Mouse (Mus musculus): ENCODE measurements around the gene Necap2. TPM values are rescaled to one million over a fixed set of nuclear protein-coding genes. Genes with fewer than 3 reads are reported as not detected.

Necap2 gene
- 102 and 110 TPM in 2 replicates for polyA plus RNA-seq (2015; fragmentation: Nextera tagmentation; extraction: Ambion mirVana)

GRCm38 (mm10) chr4:141077681-141078509 lies at the start of gene Necap2:
Gene Necap2, minus strand, starts transcription at chr4:141078357.
- TF ChIP-seq EP300 (IDR thresholded peaks at IDR 0.05) (peak; percentile 35; the same call in 1 of the 2 replicates), CTCF (IDR thresholded peaks at IDR 0.05) (peak; percentile 79)

GRCm38 (mm10) chr4:141123065-141123464 lies 44.9 kb upstream of the Necap2 start:
- Histone ChIP-seq H3K27ac (ENCODE audit: low read length) (no peak overlapping the region), H3K27me3 (replicated peaks; ENCODE audit: insufficient read depth, low read length) (no peaks in the 10 kb centered on the region), H3K9ac (replicated peaks; ENCODE audit: low read depth) (no peak overlapping the region), H3K4me2 (replicated peaks; ENCODE audit: low read depth, low read length) (no peak overlapping the region), H3K36me3 (ENCODE audit: insufficient read depth, low read length) (no peaks in the 10 kb centered on the region), H3K4me1 (ENCODE audit: insufficient read depth, low read depth, low read length) (no peaks in the 10 kb centered on the region), H3K4me3 (ENCODE audit: low read depth, low read length) (no peak overlapping the region), H3K9me3 (ENCODE audit: low read length) (no peaks in the 10 kb centered on the region)
- 0 out of 2 replicates have a peak, but pooled peaks have one; percentile 5 for ATAC-seq
- TF ChIP-seq CTCF (IDR thresholded peaks at IDR 0.05) = no peak
- no peak for TF ChIP-seq EP300 (IDR thresholded peaks at IDR 0.05)
- WGBS = 9% methylated on average over 1 of the region's 1 CpGs
- DNase-seq (ENCODE audit: low spot score) = peak; percentile 40

More at GRCm38 (mm10) chr4:141077681-141078509, at the start of gene Necap2:
- Histone ChIP-seq H3K4me3 (ENCODE audit: low read depth, low read length) (peak within 1 kb of the TSS; percentile 89), H3K27ac (ENCODE audit: low read length) (peak within 1 kb of the TSS; percentile 77), H3K4me2 (replicated peaks; ENCODE audit: low read depth, low read length) (peak within 1 kb of the TSS; percentile 94), H3K9me3 (ENCODE audit: low read length) (no peaks in the 10 kb centered on the region), H3K4me1 (ENCODE audit: insufficient read depth, low read depth, low read length) (peaks cover 8% of the 10 kb centered on the region; the same call in 1 of the 2 replicates), H3K27me3 (replicated peaks; ENCODE audit: insufficient read depth, low read length) (no peaks in the 10 kb centered on the region), H3K9ac (replicated peaks; ENCODE audit: low read depth) (peak within 1 kb of the TSS; percentile 75), H3K36me3 (ENCODE audit: insufficient read depth, low read length) (no peaks in the 10 kb centered on the region)
- peak; percentile 96 for ATAC-seq
- WGBS = 2% methylated on average over 65 of the region's 67 CpGs
- DNase-seq (ENCODE audit: low spot score) = peak; percentile 97

GRCm38 (mm10) chr4:141122663-141123062 lies 44.5 kb upstream of the Necap2 start:
- no peak for ATAC-seq
- no peaks in the 10 kb centered on the region for H3K9me3 ChIP-seq (ENCODE audit: low read length)

GRCm38 (mm10) chr4:141120700-141121099 lies 42.5 kb upstream of the Necap2 start:
- peak; percentile 53; the same call in 1 of the 2 replicates for ATAC-seq
- TF ChIP-seq EP300 (IDR thresholded peaks at IDR 0.05) (no peak), CTCF (IDR thresholded peaks at IDR 0.05) (peak; percentile 86)
- peaks cover 10% of the 10 kb centered on the region; the same call in 1 of the 2 replicates for H3K36me3 ChIP-seq (ENCODE audit: insufficient read depth, low read length)
- H3K4me3 ChIP-seq (ENCODE audit: low read depth, low read length) = no peak overlapping the region
- H3K27ac ChIP-seq (ENCODE audit: low read length) = no peak overlapping the region
- no peak overlapping the region for H3K4me2 ChIP-seq (replicated peaks; ENCODE audit: low read depth, low read length)
- no peak overlapping the region for H3K9ac ChIP-seq (replicated peaks; ENCODE audit: low read depth)
- 23% methylated on average over 11 of the region's 11 CpGs for WGBS
- no peaks in the 10 kb centered on the region for H3K9me3 ChIP-seq (ENCODE audit: low read length)
- H3K4me1 ChIP-seq (ENCODE audit: insufficient read depth, low read depth, low read length) = no peaks in the 10 kb centered on the region
- peak; percentile 68 for DNase-seq (ENCODE audit: low spot score)
- H3K27me3 ChIP-seq (replicated peaks; ENCODE audit: insufficient read depth, low read length) = no peaks in the 10 kb centered on the region

More at GRCm38 (mm10) chr4:141122663-141123062, 44.5 kb upstream of the Necap2 start:
- Histone ChIP-seq H3K36me3 (ENCODE audit: insufficient read depth, low read length) (no peaks in the 10 kb centered on the region), H3K27ac (ENCODE audit: low read length) (no peak overlapping the region), H3K9ac (replicated peaks; ENCODE audit: low read depth) (no peak overlapping the region), H3K4me3 (ENCODE audit: low read depth, low read length) (no peak overlapping the region), H3K27me3 (replicated peaks; ENCODE audit: insufficient read depth, low read length) (no peaks in the 10 kb centered on the region), H3K4me1 (ENCODE audit: insufficient read depth, low read depth, low read length) (no peaks in the 10 kb centered on the region), H3K4me2 (replicated peaks; ENCODE audit: low read depth, low read length) (no peak overlapping the region)
- 65% methylated on average over 7 of the region's 7 CpGs for WGBS
- no peak for TF ChIP-seq EP300 (IDR thresholded peaks at IDR 0.05)
- no peak for TF ChIP-seq CTCF (IDR thresholded peaks at IDR 0.05)
- no peak for DNase-seq (ENCODE audit: low spot score)

GRCm38 (mm10) chr4:141118691-141119090 lies 40.5 kb upstream of the Necap2 start:
- Histone ChIP-seq H3K4me2 (replicated peaks; ENCODE audit: low read depth, low read length) (no peak overlapping the region), H3K4me3 (ENCODE audit: low read depth, low read length) (no peak overlapping the region), H3K9me3 (ENCODE audit: low read length) (no peaks in the 10 kb centered on the region), H3K9ac (replicated peaks; ENCODE audit: low read depth) (no peak overlapping the region), H3K27me3 (replicated peaks; ENCODE audit: insufficient read depth, low read length) (no peaks in the 10 kb centered on the region), H3K4me1 (ENCODE audit: insufficient read depth, low read depth, low read length) (no peaks in the 10 kb centered on the region), H3K36me3 (ENCODE audit: insufficient read depth, low read length) (peaks cover 12% of the 10 kb centered on the region; the same call in 1 of the 2 replicates), H3K27ac (ENCODE audit: low read length) (no peak overlapping the region)
- ATAC-seq (no peak), DNase-seq (ENCODE audit: low spot score) (no peak)
- TF ChIP-seq CTCF (IDR thresholded peaks at IDR 0.05) (no peak), EP300 (IDR thresholded peaks at IDR 0.05) (no peak)
- WGBS = 45% methylated on average over 4 of the region's 4 CpGs

- DNase-seq (ENCODE audit: low spot score) (no peak), ATAC-seq (no peak)
- no peak overlapping the region for H3K4me2 ChIP-seq (replicated peaks; ENCODE audit: low read depth, low read length)
- H3K36me3 ChIP-seq (ENCODE audit: insufficient read depth, low read length) = peaks cover 12% of the 10 kb centered on the region; the same call in 1 of the 2 replicates
- H3K4me3 ChIP-seq (ENCODE audit: low read depth, low read length) = no peak overlapping the region
- H3K27ac ChIP-seq (ENCODE audit: low read length) = no peak overlapping the region
- H3K9ac ChIP-seq (replicated peaks; ENCODE audit: low read depth) = no peak overlapping the region
- H3K9me3 ChIP-seq (ENCODE audit: low read length) = no peaks in the 10 kb centered on the region
- no peak for TF ChIP-seq CTCF (IDR thresholded peaks at IDR 0.05)
- TF ChIP-seq EP300 (IDR thresholded peaks at IDR 0.05) = no peak
- no peaks in the 10 kb centered on the region for H3K4me1 ChIP-seq (ENCODE audit: insufficient read depth, low read depth, low read length)
- WGBS = 81% methylated on average over 8 of the region's 8 CpGs
- no peaks in the 10 kb centered on the region for H3K27me3 ChIP-seq (replicated peaks; ENCODE audit: insufficient read depth, low read length)
Measured at GRCm38 (mm10) chr4:141115398-141115797, 37.2 kb upstream of the Necap2 start.
